Mouse (Mus musculus) heart, embryonic 11.5 days (tissue): ENCODE measurements at regions not wholly inside any gene's neighbourhood (a gene's known extent, or its start where the extent isn't known, plus 50 kb on each side); places are given as distances from the start of the nearest gene placed in this dataset.

Source experiments
- ATAC-seq: fragments of 200-750 bp; cut with Nextera tagmentation; replicated peaks from 2 replicates; pipeline ENCODE4 v1.8.0; 2017; ENCODE audit warnings: moderate library complexity; ENCODE audit not compliant: insufficient number of reproducible peaks, low FRiP score, low TSS enrichment
- H3K27ac ChIP-seq: fragments of 300-500 bp; sonication (generic); 2 replicates; pipeline ENCODE4 v1.5.1; 2014; ENCODE audit warnings: mild to moderate bottlenecking, low read depth, low read length
- H3K27me3 ChIP-seq: fragments of 300-500 bp; sonication (generic); 2 replicates; pipeline ENCODE4 v1.6.1; 2014; ENCODE audit warnings: mild to moderate bottlenecking, low read length, mixed read lengths; ENCODE audit not compliant: control insufficient read depth, insufficient read depth
- H3K36me3 ChIP-seq: fragments of 300-500 bp; sonication (generic); 2 replicates; pipeline ENCODE4 v1.6.1; 2014; ENCODE audit warnings: mild to moderate bottlenecking, low read length, moderate library complexity, mixed read lengths; ENCODE audit not compliant: control insufficient read depth, insufficient read depth
- H3K4me1 ChIP-seq: fragments of 300-500 bp; sonication (generic); 2 replicates; pipeline ENCODE4 v1.6.1; 2014; ENCODE audit warnings: low read length; ENCODE audit not compliant: control insufficient read depth, insufficient read depth
- H3K4me2 ChIP-seq: fragments of 300-500 bp; sonication (generic); 2 replicates; pipeline ENCODE4 v1.6.1; 2014; ENCODE audit warnings: mild to moderate bottlenecking, moderate library complexity
- H3K4me3 ChIP-seq: fragments of 300-500 bp; sonication (generic); 2 replicates; pipeline ENCODE4 v1.5.1; 2014; ENCODE audit warnings: low read depth, low read length
- H3K9ac ChIP-seq: fragments of 300-500 bp; sonication (generic); 2 replicates; pipeline ENCODE4 v1.6.1; 2014; ENCODE audit warnings: mild to moderate bottlenecking, low read depth, low read length, moderate library complexity
- H3K9me3 ChIP-seq: fragments of 300-500 bp; sonication (generic); replicated peaks from 2 replicates; pipeline ENCODE4 v1.6.1; 2016; ENCODE audit warnings: low read length; ENCODE audit not compliant: control insufficient read depth
- WGBS: fragments of 180-500 bp; shearing (Covaris S2); extraction: QIAGEN DNeasy Blood & Tissue Kit; methylation state at CpG from one replicate; pipeline ENCODE4 v1.1.7; 2014; ENCODE audit not compliant: insufficient replicate concordance; 5-methylcytosine and 5-hydroxymethylcytosine counted together

GRCm38 (mm10) chr1:164681582-164681981, 114.9 kb upstream of the Dpt start:
- Histone ChIP-seq H3K27me3 (no peaks in the 10 kb centered on the region), H3K36me3 (no peaks in the 10 kb centered on the region), H3K27ac (no peak overlapping the region), H3K9me3 (peaks cover 5% of the 10 kb centered on the region; the same call in 1 of the 2 replicates), H3K4me2 (no peak overlapping the region), H3K4me1 (no peaks in the 10 kb centered on the region; the same call in 1 of the 2 replicates), H3K9ac (no peak overlapping the region), H3K4me3 (no peak overlapping the region)
- 62% methylated on average over 5 of the region's 5 CpGs for WGBS
- ATAC-seq: no peak

DNA sequence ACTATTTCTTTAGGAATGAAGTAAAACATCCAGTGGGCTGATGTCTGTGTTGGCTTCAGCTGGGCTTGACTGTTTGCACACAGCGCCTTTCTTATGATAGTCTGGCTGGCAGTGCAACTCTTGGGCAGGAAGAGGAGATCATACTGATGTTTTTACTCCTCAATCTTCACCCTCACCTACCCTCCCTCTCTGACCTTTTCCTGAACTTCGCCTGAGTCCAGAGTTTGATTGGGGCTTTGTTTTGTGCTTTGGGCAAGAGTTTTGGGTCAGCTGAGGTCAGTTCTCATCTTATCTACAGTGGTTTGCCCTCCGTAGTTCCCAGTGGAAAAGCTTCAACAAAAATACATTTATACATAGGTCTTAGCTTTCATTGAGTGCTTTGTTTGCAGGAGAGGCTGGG, 118.1 kb upstream of the Dpt start:
- H3K4me2 ChIP-seq: no peak overlapping the region
- H3K36me3 ChIP-seq: no peaks in the 10 kb centered on the region
- no peaks in the 10 kb centered on the region; the same call in 1 of the 2 replicates for H3K4me1 ChIP-seq
- H3K4me3 ChIP-seq: no peak overlapping the region
- no peak overlapping the region for H3K27ac ChIP-seq
- WGBS: 24% methylated on average over 3 of the region's 3 CpGs
- peaks cover 5% of the 10 kb centered on the region; the same call in 1 of the 2 replicates for H3K9me3 ChIP-seq
- H3K27me3 ChIP-seq: no peaks in the 10 kb centered on the region
- no peak for ATAC-seq
- H3K9ac ChIP-seq: no peak overlapping the region

GRCm38 (mm10) chr1:164652244-164652643, 144.2 kb upstream of the Dpt start:
- H3K4me3 ChIP-seq: no peak overlapping the region
- H3K9me3 ChIP-seq: no peaks in the 10 kb centered on the region
- no peaks in the 10 kb centered on the region for H3K36me3 ChIP-seq
- H3K9ac ChIP-seq: no peak overlapping the region
- peaks cover 7% of the 10 kb centered on the region; the same call in 1 of the 2 replicates for H3K4me1 ChIP-seq
- H3K27ac ChIP-seq: no peak overlapping the region
- no peak for ATAC-seq
- H3K27me3 ChIP-seq: no peaks in the 10 kb centered on the region
- 88% methylated on average over 1 of the region's 1 CpGs for WGBS
- H3K4me2 ChIP-seq: no peak overlapping the region

GRCm38 (mm10) chr1:164637901-164638462, 158.5 kb upstream of the Dpt start:
- Histone ChIP-seq H3K36me3 (no peaks in the 10 kb centered on the region), H3K9me3 (no peaks in the 10 kb centered on the region), H3K4me2 (no peak overlapping the region), H3K27ac (no peak overlapping the region), H3K4me1 (no peaks in the 10 kb centered on the region), H3K27me3 (no peaks in the 10 kb centered on the region), H3K9ac (no peak overlapping the region), H3K4me3 (no peak overlapping the region)
- no peak for ATAC-seq
- WGBS: 80% methylated on average over 7 of the region's 7 CpGs

DNA sequence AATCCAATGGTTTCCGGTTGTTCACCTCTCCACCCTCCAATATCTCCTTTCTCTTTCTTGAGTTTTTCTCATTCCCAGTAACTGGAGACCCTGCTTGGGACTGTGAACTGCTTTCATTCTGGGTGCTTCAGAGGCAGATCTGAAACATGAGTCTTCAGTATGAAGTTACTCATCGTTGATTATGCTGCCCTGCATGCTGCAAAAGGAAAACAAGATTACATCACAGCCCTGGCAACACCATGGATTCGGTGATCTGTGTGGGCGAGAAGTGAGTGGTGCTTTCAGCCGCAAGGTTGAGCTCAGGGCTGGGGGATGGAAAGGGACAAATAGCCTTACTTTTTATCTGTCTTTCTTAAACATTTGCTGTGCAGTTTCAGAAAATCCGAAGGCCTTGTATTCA, 164.8 kb upstream of the Dpt start:
- no peaks in the 10 kb centered on the region for H3K9me3 ChIP-seq
- H3K4me1 ChIP-seq: no peaks in the 10 kb centered on the region
- no peak overlapping the region for H3K9ac ChIP-seq
- H3K27ac ChIP-seq: no peak overlapping the region
- no peak for ATAC-seq
- no peak overlapping the region for H3K4me2 ChIP-seq
- no peak overlapping the region for H3K4me3 ChIP-seq
- no peaks in the 10 kb centered on the region for H3K36me3 ChIP-seq
- no peaks in the 10 kb centered on the region for H3K27me3 ChIP-seq
- WGBS: 65% methylated on average over 6 of the region's 6 CpGs

GRCm38 (mm10) chr1:164628840-164629239, 167.6 kb upstream of the Dpt start:
- no peak for ATAC-seq
- no peaks in the 10 kb centered on the region for H3K9me3 ChIP-seq
- H3K4me3 ChIP-seq: no peak overlapping the region
- H3K27ac ChIP-seq: no peak overlapping the region
- WGBS: 81% methylated on average over 8 of the region's 8 CpGs
- no peaks in the 10 kb centered on the region for H3K36me3 ChIP-seq
- no peaks in the 10 kb centered on the region for H3K4me1 ChIP-seq
- no peak overlapping the region for H3K4me2 ChIP-seq
- H3K27me3 ChIP-seq: no peaks in the 10 kb centered on the region
- no peak overlapping the region for H3K9ac ChIP-seq

DNA sequence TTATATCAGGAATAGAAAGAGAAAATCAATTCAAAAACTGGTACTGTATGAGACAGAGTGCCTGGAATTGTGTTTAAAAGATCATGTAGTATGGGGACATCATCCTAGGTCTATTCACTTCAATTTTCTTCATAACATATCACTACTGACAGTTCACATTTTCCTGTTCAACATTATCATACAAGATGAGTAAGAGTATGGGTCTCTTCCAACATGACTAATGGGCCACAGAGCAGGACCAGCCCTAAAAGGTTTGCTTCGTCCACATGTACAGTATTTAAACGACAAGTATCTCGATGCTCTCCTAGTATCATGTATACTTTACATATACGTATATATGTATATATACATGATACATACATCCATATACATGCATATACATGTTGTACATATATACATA, 164.8 kb upstream of the Atp1b1 start:
- Histone ChIP-seq H3K9me3 (no peaks in the 10 kb centered on the region), H3K36me3 (no peaks in the 10 kb centered on the region), H3K9ac (no peak overlapping the region), H3K27ac (no peak overlapping the region), H3K27me3 (no peaks in the 10 kb centered on the region), H3K4me1 (0 out of 2 replicates have a peak, but pooled peaks cover 3% of the 10 kb centered on the region), H3K4me2 (no peak overlapping the region), H3K4me3 (no peak overlapping the region)
- 93% methylated on average over 4 of the region's 4 CpGs for WGBS
- ATAC-seq: no peak

- Histone ChIP-seq H3K27ac (no peak overlapping the region), H3K4me3 (no peak overlapping the region), H3K36me3 (no peaks in the 10 kb centered on the region), H3K4me2 (no peak overlapping the region), H3K9ac (no peak overlapping the region), H3K9me3 (no peaks in the 10 kb centered on the region), H3K27me3 (no peaks in the 10 kb centered on the region), H3K4me1 (0 out of 2 replicates have a peak, but pooled peaks cover 3% of the 10 kb centered on the region)
- ATAC-seq: no peak
- WGBS: 83% methylated on average over 3 of the region's 3 CpGs
These were observed 164.3 kb upstream of the Atp1b1 start for GRCm38 (mm10) chr1:164622417-164622816.

DNA sequence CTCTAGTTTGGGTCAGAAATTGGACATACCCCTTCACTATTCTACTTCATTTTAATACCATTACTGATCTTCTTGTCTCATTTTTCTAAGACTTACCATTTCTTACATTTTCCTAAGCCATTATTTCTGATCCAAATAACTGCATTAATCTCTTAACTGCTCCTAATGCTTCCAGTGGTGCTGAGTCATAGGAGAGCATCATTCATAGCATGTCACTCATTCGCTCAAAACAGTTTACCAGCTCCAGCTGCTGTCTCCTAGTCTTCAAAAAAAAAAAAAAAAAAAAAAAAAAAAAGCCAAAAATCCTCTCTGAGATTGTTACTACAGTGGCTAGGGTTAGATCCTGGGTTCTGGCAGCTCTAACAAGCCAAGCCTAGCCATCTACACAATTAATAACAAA, 162.0 kb upstream of the Atp1b1 start:
- no peak for ATAC-seq
- H3K4me3 ChIP-seq: no peak overlapping the region
- H3K36me3 ChIP-seq: no peaks in the 10 kb centered on the region
- H3K4me1 ChIP-seq: 0 out of 2 replicates have a peak, but pooled peaks cover 3% of the 10 kb centered on the region
- 79% methylated on average over 1 of the region's 1 CpGs for WGBS
- H3K27ac ChIP-seq: no peak overlapping the region
- no peak overlapping the region for H3K4me2 ChIP-seq
- H3K9ac ChIP-seq: no peak overlapping the region
- H3K9me3 ChIP-seq: no peaks in the 10 kb centered on the region
- H3K27me3 ChIP-seq: no peaks in the 10 kb centered on the region
